Mouse (Mus musculus): ENCODE data around the gene Fstl1.

Fstl1 gene

GRCm38 (mm10) chr16:37787558-37788194 is 11.0 kb downstream of the Fstl1 start:
- no peak for DNase-seq (ENCODE audit: low spot score in 2 of 2)

- DNase-seq (ENCODE audit: low spot score in 2 of 2), result peak; percentile 83 to 84
Observed at GRCm38 (mm10) chr16:37788367-37789014, 11.8 kb downstream of the Fstl1 start.

GRCm38 (mm10) chr16:37789015-37789381 is 12.3 kb downstream of the Fstl1 start:
- DNase-seq (ENCODE audit: low spot score in 2 of 2), result no peak

GRCm38 (mm10) chr16:37789394-37789920 is 12.8 kb downstream of the Fstl1 start:
- DNase-seq (ENCODE audit: low spot score in 2 of 2), result no peak

GRCm38 (mm10) chr16:37790008-37790780 is 13.5 kb downstream of the Fstl1 start:
- no peak for DNase-seq (ENCODE audit: low spot score in 2 of 2)

GRCm38 (mm10) chr16:37790781-37791175 is 14.1 kb downstream of the Fstl1 start:
- DNase-seq (ENCODE audit: low spot score in 2 of 2), result no peak

DNA sequence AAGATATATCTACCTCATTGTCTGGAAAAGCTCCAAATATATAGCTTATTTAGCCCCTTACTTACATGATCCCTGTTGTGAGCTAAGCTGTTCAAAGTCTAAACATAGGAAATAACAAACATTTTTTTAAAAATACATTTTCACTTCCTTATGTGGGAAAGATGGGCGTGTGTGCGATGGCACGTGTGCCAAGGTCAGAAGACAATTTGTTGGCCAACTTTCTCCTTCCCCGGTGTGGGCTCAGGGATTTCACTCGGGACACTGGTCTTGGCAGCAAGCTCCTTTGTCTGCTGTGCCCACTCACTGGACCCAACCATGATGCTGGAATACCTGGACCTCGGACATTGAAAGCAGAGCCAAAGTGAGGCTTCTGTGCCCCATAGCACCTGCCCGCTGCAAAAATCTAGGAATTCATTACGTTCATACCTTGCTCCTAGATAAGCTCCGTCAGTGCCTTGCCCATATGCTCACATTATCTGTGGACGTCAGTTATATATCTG is 19.0 kb downstream of the Fstl1 start:
- DNase-seq (ENCODE audit: low spot score in 2 of 2), result no peak

GRCm38 (mm10) chr16:37796270-37796669 is 19.6 kb downstream of the Fstl1 start:
- DNase-seq (ENCODE audit: low spot score in 2 of 2), result no peak

DNA sequence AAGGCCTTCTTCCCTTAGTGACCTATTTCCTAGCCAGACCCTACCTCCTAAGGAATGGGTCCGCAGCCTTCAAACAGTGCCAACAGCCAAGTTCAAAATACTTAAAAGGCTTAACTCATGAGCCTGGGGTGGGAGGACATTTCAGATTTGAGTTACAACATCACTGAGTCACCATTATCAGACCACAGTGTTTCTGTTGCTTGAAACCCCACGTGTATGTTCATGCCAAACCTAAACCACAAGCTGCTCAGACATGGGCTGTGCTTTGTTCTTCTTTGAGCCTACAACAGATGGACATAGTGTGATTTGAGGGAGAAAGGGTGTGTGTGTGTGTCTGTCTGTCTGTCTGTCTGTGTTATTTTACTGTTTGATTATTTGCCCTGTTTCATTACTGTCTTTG is 24.4 kb downstream of the Fstl1 start:
- no peak for DNase-seq (ENCODE audit: low spot score in 2 of 2)

DNA sequence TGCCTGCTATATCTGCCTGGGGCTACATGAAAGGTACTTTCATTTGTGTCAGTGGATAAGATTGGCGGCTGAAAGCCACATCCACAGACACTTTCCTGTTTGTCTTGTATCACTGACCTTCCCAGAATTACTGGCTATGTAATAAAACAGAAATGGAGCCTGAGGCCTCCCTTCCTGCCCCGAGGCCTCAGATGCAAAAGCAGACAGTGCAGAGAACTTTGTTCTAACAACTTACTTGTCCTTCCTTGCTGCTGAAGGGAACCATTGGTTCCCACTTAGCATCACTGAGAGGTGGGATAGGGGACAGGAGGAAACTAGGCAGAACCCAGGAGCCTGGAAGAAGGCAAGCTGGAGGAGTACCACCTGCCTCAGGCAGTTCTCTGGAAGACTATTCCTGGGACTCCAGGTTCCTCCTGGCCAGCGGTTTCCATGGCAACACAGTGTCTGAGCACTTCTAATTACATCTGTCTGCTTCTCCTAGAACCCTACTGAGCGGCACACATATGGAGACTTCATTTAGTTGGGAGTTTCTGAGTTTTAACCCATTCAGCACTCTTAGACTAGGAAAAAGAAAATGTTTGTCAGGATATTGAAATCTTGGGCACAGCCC is 26.1 kb downstream of the Fstl1 start:
- DNase-seq (ENCODE audit: low spot score in 2 of 2), result no peak

- no peak for DNase-seq (ENCODE audit: low spot score in 2 of 2)
Observed at GRCm38 (mm10) chr16:37803387-37803950, 26.8 kb downstream of the Fstl1 start.

DNA sequence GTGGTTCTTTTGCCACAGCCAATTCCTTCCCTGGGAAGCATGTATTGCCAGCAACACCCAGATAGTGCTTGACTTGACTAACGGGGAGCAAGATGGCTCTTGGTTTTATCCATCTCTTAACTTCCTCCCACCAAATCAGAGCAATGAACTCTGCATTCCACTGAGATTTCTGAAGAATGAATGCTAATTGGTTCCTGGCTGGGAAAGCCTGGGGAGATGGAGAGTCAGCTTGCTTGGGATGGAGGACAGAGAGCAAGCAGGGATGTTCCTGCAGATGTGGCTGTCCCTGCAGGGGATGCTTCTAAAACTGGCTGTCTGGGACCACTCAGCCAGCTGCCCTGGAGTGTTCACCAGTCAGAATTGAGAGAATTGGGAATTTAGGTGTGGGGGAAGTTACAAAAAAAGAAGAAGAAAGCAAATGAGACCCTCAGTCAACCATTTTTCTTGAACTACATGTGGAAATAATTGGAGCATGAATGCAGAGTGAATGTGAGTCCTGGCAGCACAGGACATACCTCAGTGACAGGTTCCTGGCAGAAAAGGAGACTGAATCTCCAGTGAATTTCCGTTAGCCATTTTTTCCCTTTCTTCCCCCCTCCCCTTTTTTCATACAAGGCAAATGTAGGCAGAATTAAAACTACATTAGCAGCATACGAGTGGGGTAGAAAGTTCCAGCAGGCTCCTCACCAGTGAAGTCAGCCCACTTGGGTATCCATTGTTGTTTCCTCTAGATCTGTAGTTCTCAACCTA is 29.2 kb downstream of the Fstl1 start:
- no peak for DNase-seq (ENCODE audit: low spot score in 2 of 2)

GRCm38 (mm10) chr16:37807269-37807668 is 30.6 kb downstream of the Fstl1 start:
- no peak for DNase-seq (ENCODE audit: low spot score in 2 of 2)

GRCm38 (mm10) chr16:37808866-37809622 is 32.4 kb downstream of the Fstl1 start:
- DNase-seq (ENCODE audit: low spot score in 2 of 2), result no peak

- no peak for DNase-seq (ENCODE audit: low spot score in 2 of 2)
Observed at GRCm38 (mm10) chr16:37809623-37809992, 32.9 kb downstream of the Fstl1 start.

DNA sequence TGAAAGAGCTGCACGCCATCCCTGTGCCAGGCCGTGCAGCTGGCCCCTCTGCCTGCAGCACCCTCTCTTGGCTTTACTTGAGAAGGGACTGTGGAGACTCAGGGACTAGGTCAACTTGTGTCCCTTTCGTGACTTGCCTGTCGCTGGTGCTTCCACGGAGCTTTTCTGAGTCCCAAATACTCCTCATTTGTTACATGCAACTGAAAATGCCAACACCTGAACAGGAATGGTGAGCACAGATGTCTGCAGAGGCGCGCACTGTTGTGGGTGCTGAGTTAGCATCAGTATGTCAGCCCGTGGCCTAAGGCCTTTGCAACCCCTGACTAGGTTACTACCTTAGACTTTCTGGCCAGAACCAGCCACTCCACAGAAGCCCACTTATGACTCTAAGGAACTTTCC is 35.2 kb downstream of the Fstl1 start:
- no peak for DNase-seq (ENCODE audit: low spot score in 2 of 2)

DNA sequence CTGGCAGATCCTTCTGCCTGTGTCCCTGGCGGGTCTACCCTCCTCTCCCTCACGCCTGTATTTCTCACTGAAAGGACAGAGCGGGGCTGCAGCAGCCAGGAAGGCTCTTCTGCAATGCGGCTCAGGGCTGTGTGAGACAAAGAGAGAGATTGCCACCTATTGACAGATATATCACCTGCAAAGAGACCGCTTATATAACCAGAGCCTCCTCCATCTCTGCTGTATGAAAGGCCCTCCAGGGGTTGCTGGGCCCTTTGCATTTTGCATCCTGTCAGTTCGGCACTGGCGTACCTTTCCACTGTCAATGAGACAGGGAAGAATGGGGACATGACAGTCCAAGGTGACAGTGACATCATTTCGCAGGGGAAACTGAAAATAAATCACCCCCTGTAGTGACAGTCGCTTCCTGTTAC is 35.8 kb downstream of the Fstl1 start:
- no peak for DNase-seq (ENCODE audit: low spot score in 2 of 2)

DNA sequence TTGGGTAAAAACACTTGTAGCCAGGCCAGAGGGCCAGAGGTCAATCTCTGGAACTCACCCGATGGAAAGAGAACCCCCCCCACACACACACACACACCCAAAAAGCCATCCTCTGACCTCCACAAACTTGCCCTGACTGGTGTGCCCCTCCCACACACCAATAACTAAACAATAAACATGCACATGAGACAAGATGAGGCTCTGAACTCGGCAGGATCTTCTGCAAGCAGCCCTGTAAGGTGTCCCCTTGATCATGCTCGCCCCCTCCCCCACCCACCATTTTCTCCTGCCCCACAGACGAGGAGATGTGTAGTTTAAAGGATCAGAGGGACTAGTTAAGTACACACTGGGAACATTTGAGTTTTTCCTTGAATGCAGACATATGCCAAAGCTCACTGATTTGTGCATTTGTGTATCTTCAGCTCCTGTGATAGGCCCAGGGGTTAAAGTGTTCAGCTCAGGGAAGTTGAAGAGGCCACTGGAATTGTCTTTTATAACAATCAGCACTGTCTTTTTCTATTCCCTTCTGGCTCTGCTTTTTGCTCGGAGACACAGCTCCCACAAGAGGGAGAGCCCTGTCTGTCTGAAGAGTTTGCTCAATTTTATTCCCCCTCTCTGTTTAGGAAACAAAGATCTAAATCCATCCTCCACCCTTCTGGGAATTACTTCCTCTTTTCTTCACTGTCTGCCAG is 37.2 kb downstream of the Fstl1 start:
- no peak for DNase-seq (ENCODE audit: low spot score in 2 of 2)

DNA sequence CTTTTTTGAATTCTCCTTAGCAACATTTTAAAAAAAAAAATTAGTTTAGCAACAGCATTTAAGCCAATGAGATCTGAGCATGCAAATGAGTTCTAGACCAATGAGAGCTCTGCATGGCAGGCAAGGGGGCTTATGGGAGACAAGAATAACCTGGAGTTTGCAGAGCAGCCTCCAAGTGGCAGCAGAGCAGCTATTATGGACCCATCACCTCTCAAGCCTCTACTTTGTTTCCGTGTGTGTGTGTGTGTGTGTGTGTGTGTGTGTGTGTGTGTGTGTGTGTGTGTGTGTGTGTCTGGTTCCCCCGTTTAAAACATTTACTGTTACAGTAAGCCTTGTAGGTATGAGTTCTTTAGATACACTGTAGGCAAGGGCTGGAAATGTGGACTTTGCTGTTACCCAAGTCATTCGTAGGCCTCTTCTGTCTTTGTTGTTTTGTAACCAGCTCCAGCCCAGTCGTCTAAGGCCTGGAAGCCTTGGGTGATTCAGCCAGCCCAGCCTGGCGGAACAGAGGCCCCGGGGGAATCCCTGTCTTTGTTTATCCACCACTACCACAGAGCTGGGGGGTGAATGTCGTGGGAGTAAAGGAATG is 37.8 kb downstream of the Fstl1 start:
- DNase-seq (ENCODE audit: low spot score in 2 of 2), result peak; percentile 66 to 67
